Mouse (Mus musculus): ENCODE data around the gene Arl14.

GRCm38 (mm10) chr3:69235806-69236205 lies 13.6 kb downstream of the Arl14 start:
- no peak for TF ChIP-seq CTCF (IDR thresholded peaks at IDR 0.05; ENCODE audit: borderline replicate concordance, insufficient read depth, low read depth, low read length)
- TF ChIP-seq POLR2A (IDR thresholded peaks at IDR 0.05; ENCODE audit: borderline replicate concordance, insufficient read depth, low read length), result no peak

Measured in cerebellum, adult 2 months (tissue).